Mouse (Mus musculus) c-Kit-positive CD71-positive TER-119-negative erythroid progenitor cells, embryonic 14.5 days (primary cell): ENCODE measurements around the gene Eef1a1.
"Not testable (repeated sequence)": the region's sequence is repeated elsewhere in the genome, so short reads cannot be mapped to it uniquely, and the experiment has no call there.

ENCODE experiments used
- DNase-seq: peaks from one replicate; pipeline ENCODE4 v3.0.0-alpha.2; 2013; ENCODE audit warnings: low read depth

Gene Eef1a1

DNA sequence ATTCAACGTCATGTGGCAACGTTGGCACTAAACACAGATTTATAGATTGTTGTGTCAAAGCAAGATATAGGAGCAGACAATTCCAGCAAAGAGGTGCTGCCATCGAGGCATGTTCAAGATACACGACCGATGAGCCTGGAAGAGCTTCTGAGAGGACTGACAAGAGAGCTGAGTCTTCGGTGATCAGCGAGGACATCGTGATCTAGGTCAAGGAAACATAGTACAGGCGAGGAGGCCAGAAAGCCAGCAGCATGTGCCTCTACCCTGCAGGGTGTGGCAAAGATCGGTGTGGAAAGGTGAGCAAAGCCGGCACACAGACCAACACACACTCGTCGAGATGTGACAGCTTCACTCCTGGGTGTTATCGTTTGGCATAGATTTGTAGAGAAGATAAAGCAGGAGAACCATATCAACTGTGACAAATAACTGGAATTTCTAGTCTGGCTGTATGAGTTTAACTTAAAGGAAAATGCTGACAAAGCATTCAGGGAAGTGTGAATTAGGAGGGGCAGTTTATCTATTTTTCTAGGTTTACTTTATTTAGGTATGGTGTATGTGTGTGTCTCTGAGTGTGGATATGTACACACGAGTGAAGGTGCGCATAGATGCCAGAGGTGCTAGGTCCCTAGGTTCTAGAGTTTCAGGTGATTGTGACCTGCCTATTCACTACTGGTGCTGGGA is 19.3 kb upstream of the Eef1a1 start:
- DNase-seq = no peak

DNA sequence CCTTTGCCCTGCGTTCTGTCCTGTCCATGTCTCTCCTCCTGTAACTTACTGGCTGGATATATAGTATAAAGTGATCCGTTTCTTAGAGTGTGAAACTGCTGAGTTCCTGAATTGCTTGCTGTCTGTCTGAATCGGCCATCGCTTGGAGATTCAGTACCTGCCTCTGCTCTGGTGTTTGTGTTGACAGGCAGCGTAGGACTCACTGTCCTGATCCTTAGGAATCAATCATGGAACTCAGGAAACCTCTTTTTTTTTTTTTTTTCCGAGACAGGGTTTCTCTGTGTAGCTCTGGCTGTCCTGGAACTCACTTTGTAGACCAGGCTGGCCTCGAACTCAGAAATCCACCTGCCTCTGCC is 17.7 kb upstream of the Eef1a1 start:
- DNase-seq = no peak

DNA sequence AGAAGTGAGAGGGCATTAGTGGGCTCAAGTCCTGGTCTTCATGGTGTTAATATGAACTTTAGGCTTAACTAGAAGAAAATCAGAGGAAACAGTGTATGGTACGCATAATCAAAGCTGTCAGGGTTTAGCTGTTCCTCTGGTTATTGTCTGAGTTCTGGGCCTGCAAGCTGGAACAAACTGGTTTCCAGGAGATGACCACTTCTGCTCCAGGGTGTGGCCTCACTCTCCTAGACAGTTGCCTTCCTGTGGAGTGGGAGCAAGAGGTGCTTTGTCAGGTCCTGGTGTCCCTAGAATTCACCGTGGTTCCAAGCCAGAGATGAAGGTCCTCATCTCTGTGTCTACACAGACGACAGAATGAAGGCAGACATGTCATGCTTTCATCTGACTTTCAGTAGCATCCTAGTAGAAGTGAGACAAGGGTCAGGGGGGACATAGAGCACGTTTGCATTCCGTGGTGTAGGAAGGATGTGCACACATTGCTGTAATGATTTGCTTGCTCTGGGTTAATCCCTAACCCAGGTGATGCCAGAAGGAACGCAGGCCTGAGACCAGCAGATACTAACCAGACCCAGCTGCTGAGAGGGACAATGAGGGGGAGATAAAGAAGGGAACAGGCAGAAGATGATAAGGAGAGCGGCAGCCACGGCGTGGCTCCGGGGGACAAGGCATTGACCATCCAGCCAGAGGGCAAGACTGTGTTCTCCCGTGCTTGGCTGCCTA is 17.2 kb upstream of the Eef1a1 start:
- no peak for DNase-seq

DNA sequence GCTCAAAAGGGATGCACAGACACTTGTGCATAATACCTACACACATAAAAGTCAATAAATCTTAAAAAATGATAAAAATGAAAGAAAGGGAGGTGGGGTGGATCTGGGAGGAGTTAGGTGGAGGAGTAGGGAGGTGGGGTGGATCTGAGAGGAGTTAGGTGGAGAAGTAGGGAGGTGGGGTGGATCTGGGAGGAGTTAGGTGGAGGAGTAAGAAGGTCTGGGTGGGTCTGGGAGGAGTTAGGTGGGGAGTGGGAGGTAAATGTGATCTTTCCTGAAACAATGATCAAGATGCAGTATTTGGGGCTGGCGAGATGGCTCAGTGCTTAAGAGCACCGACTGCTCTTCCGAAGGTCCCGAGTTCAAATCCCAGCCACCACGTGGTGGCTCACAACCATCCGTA is 16.3 kb upstream of the Eef1a1 start:
- DNase-seq = no peak

DNA sequence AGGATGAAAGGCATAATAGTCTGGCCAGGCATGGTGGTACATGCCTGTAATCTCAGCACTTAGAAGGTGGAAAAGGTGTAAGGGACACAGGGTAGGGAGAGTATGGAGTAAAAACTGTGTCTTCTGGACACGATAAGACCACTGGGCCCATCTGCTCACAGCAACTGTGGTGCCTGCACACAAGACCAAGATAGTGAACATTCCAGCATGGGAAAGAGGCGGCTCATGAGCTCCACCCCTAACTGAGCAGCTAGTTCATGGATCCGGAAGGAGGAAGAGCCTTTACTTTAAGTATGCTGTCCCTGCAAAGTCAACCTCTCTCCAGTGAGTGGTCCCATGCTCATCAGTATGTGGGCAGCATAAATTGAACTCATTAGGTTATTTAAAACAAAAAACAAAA is 15.7 kb upstream of the Eef1a1 start:
- no peak for DNase-seq

DNA sequence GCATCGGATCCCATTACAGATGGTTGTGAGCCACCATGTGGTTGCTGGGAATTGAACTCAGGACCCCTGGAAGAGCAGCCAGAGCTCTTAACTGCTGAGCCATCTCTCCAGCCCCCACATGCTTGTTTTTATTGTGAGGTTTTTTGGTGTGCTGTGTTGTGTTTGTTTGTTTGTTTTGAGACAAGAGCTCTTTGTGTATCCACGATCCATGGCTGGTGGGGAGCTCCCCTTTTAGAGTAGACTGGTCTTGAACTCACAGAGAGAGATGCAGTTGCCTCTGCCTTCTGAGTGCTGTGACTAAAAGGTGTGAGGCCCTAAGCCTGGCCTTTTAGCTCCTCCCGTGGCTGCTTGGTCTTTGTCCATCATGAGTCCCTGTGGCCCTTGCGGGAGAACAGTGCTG is 15.2 kb upstream of the Eef1a1 start:
- DNase-seq = no peak

DNA sequence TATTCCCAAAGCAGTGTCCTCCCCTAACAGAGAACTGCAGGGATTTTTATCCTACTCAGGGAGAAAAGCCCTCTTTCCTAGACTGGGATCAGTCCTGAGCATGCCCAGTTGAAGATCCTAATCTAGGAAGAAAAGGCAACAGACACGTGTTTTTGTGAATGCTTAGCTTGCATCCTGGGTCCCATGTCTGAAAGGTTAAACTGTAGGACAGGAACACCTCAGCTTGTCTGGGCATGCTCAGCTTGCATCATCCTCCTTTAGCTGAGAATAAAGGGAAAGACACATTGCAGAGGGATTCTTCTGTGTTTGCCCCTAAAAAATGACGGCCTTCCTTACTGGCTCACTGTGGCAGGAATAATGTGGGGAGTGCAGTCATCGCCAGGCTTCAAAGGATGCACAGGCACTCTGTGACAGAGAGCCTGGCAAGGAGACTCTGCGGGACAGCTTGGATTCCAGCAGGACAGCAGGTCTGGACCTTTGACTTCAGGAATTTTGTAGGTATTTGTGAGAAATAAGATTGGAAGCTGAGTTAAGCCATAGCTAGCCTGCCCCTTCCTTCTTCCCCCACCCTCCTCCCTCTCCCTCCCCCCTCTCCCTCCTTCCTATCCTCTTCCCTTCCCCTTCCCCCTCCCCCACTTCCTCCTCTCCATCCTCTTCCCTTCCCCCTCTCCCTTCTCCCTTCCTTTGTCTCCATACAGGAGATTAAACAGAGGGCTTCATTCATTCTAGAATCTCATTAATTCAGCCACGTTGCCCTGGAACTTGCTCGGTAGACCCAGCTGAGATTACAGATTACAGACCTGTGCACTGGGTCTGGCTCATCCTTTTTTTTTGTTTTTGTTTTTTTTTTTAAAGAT is 14.5 kb upstream of the Eef1a1 start:
- DNase-seq = no peak

DNA sequence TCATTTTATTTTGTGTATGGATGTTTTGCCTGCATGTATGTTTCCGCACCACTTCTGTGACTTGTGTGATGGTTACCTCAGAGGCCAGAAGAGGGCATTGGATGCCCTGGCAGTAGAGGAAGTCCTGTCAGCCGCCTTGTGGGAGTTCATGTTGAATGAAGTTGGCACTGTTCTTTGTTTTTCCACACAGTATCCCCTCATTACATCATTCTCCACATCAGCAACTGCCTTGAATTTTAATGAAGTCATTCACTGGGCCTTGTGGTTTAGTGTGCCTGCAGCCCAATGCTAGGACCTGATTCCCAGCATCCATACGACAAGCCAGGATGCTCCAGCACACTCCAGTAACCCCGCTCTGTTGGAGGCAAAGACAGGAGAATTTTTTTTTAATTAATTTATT is 12.3 kb upstream of the Eef1a1 start:
- DNase-seq = no peak

DNA sequence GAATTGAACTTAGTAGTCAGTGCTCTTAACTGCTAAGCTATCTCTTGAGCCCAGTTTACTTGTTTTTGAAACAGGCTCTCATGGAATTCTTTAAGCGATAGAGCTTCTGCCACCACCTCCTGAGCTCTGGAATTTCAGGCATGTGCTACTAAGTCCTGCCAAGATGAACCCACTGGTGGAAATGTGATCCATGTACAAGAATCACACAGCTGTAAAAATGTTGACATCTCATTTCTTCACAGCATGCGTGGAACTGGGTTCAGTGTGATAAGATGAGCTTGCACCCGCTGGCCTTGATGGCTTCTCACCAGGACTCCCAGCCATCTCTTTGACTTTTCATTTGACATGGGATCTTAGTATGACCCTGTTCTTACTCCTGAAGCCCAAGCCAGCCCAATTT is 11.4 kb upstream of the Eef1a1 start:
- no peak for DNase-seq

DNA sequence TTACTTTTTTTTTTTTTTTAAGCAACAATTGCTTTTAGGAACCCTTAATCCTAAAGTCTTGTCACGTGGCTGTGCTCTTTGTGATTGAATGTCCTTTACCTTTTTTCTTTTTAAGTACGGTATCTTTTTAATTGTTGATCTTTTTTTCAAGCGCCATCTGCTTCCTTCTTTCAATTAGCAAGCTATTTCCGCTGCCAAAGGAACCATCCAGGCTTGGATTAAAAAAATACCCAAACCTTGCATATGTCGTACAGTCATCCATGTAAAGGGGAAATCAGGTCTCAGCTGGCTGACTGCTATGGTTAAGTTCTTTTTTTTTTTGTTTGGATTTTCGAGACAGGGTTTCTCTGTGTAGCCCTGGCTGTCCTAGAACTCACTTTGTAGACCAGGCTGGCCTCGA is 4.2 kb upstream of the Eef1a1 start:
- no peak for DNase-seq

DNA sequence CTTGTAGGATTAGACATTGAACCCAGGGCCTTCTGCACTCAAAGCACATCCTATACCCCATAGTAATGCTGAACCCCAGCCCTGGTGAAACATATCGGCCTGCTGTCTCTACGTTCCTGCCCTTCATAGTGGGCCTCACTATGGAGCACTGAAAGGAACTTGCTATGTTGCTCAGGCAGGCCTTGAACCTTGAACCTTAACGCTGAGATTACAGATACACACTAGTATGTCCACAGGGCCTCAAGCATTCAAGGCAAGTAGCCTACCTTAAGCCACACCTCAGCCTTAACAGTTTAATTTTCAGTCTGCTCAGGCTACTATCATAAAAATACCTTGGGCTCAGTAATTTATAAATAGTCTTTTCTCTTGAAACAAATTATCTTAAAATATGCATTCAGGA is 3.3 kb upstream of the Eef1a1 start:
- no peak for DNase-seq

DNA sequence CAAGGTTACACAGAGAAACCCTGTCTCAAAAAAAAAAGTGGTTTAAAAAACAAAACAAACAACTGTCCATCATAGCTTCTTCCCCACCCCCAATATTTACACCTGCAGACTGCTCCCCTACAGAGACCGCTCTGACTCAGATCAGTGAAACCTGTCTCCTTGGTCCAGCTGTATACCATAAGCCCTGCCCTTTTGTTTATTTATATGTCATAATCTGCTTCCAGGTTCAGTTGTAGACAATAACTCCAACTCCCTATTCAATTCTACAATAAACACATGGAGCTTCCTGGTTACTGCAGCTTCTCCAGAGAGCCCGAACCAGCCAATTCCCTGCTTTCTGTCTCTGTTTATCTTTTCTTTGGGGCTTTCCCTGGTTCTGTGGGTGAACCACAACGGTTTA is 2.2 kb upstream of the Eef1a1 start:
- DNase-seq = no peak

DNA sequence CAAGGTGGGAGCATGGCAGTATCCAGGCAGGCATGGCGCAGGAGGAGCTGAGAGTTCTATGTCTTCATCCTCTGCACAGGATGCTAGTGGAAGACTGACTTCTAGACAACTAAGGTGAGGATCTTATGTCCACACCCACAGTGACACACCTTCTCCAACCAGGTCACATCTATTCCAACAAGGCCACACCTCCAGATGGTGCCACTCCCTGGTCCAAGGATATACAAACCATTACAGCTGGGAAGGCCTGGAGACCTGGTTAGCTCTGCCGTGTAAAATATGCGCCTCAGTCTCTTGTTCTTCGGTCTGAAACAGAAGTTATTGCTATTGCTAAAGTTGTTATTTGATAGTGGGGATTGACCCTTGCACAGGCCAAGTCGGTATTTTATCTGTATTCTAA is 930 bp downstream of the Eef1a1 start:
- not testable (repeated sequence) for DNase-seq

DNA sequence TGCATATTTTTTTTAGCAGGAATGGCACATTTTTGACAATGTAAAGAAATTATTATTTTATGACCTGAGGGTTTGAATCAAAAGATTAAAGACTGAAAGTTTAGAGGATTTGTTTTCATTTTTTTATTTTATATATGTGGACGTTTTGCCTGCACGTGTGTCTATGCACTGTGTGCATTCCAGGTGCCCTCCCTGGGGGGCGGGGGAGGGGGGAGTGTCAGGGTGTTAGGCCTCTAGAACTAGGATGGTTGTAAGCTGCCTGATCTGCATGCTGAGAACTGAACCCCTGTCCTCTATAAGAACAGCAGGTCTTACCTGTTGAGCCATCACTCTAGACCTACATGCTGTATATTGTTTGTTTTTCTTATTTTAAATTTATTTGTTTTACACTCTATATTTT is 4.3 kb downstream of the Eef1a1 start:
- no peak for DNase-seq

DNA sequence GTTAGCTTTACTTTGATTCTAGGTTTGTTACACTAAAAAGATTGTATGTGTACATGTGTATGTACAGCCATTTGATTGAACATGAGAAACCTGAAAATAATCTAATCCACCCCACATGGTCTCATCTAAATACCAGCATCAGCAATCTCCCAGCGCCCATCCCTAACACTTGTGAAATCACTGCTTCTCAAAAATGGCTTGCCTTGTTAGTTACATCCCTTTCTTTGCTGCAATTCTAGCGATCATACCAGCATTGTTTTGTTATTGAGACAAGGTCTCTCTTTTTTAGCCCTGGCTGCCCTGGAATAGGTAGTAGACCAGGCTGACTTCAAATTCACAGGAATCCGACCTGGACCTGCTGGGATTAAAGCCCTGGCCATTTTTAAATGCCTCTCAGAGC is 6.6 kb downstream of the Eef1a1 start:
- no peak for DNase-seq

DNA sequence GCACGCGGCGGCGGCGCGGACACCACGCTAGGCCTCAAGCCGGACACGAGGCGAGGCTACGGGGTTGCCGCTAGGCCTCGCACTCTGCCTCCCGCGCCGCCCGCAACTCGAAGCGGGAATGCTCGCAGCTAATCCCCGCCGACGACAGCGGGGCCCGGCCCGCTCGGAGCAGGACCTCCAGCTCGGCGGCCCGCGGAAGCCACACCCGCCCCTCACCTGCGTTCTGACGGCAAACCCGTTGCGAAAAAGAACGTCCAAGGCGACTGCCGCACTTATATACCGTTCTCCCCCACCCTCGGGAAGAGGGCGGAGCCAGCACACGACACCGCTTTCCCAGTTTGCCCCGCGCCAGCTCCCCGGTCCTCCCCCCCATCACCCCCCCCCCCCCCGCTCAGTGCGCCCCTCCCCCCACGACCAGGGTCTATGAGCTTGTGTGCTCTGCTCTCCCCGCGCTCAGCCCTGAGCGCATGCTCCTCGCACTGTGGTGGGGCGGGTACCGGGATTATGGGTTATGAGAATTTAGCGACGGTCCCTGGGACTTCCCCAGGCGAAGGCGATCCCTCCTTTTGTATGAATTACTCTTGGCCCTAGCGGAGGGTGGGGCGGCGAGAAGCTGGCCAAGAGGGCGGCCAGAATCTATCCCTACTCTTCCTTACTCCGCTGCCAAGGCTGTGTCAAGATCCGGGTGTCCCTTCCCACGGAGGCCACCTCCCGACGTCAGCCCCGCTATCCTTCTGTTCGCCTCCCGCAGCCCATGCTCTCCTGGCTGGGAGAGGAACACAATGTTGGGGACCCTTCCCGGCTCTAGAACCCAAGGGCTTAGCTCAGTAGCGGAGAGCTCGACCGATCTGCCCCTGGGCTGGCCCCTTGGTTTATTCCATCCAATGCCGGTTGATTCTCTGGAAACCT is 7.3 kb downstream of the Eef1a1 start:
- DNase-seq = peak; percentile 91

DNA sequence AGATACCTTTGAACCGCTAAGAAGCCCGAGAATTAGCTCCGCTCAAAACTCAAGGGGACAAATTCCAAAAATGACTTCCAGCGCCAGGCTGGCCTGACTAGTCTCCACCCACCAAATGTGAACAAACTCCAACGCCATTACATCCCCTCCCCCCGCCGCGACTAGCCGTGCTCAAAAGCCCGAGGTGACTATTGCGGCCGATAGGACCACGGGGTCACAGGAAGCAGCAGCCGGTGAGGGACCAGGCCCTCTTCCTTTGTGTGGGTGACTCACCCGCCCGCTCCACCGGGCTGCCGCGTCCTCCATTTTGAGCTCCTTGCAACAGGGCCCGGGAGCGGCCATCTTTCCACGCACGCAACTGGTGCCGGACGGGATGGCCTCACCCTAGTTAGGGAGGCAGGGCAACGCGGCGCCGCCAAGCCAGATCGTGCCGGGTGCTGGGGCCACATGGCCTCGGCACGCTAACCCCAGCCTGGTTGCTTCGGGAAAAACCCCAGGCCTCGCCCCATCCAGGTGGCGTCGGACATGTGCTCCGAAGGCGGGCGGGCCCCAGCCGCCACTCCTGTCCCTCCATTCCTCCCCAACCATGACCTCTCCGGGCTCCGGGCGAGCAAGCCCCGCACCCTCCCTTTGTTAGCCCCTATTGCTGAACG is 8.1 kb downstream of the Eef1a1 start:
- DNase-seq = peak; percentile 48

DNA sequence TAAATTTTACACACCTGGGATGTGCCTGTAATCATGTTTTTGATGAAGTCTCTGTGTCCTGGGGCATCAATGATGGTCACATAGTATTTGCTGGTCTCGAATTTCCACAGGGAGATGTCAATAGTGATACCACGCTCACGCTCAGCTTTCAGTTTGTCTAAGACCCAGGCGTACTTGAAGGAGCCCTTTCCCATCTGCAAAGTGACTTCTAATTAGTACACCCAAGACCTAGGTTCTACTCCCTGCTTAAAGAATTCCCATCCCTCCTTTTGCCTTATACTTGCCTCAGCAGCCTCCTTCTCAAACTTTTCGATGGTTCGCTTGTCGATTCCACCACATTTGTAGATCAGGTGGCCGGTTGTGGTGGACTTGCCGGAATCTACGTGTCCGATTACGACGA is 8.7 kb downstream of the Eef1a1 start:
- DNase-seq = not testable (repeated sequence)

DNA sequence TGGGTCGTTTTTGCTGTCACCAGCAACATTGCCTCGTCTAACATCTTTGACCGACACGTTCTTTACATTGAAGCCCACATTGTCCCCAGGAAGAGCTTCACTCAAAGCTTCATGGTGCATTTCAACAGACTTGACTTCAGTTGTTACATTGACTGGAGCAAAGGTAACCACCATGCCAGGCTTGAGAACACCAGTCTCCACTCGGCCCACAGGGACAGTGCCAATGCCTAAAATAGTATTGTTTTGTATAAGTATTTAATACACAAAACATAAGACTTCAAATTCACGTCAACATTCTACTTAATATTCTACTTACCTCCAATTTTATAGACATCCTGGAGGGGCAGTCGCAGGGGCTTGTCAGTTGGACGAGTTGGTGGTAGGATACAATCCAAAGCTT is 9.6 kb downstream of the Eef1a1 start:
- DNase-seq = not testable (repeated sequence)

DNA sequence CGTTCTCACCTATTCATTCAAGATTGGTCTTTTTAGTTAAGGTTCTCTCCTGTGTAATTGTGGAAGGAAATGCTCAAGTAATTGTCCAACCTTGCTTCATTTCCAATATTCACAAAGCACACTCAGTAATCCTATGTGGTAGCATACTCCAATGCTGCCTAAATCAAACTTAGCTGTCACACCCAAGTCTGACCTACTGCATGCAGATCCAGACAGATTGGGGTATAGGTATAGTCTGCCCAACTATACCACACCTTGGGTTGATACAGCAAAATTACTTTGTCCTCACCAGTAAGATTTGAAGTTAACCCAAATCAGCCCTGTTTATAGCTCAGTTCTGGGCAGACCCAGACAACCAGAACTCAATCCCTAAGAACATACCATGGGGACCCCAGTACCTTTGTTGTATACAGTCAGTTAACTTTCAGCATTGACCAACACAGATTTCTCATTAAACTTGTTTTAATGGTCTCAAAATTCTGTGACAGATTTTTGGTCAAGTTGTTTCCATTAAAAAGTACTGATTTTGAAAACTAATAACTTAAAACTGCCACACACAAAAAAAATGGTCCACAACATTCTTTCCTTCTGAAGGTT is 10.8 kb downstream of the Eef1a1 start:
- not testable (repeated sequence) for DNase-seq

DNA sequence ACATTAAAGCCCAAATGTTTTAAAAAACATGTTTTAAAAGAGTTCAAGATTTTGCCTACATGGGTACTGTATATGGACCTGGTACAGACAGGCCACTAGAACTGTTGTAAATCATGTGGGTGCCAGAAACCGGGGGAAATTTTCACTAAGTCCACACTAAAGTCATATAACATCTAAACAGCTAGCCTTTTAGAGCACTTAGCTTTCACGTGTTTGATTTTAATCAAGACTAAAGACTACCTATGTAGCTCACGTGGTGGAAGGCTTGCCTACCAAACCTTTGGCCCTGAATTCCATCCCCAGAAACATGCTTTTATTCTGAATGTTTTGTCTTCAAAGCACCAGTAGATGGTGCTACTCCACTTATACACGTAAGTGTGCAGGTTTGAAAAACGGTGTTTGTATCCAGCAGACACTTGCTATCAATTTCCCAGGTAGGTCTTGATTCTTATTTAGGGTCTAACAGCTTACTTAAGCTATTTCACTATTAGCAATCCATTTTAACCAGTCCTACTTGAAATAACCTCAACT is 11.9 kb downstream of the Eef1a1 start:
- peak; percentile 68 for DNase-seq
